Mouse (Mus musculus) cerebellum, adult 2 months (tissue): ENCODE data around the gene Kif4. TPM values are rescaled to one million over a fixed set of nuclear protein-coding genes. Genes with fewer than 3 reads are reported as not detected.

Experiments
- DNase-seq, 2 experiments: peaks; one replicate each; pipeline ENCODE4 v3.0.0; 2021
- H3K27ac ChIP-seq: fragments of 200-500 bp; 2 replicates; pipeline ENCODE4 v1.5.1; 2012; ENCODE audit warnings: low read length, control low read depth, inconsistent platforms; ENCODE audit not compliant: insufficient read depth
- H3K27me3 ChIP-seq: fragments of 200-500 bp; 2 replicates; pipeline ENCODE4 v1.6.1; 2012; ENCODE audit warnings: inconsistent platforms, mild to moderate bottlenecking, low read length, moderate library complexity; ENCODE audit not compliant: control insufficient read depth, insufficient read depth
- H3K4me1 ChIP-seq: fragments of 200-500 bp; 2 replicates; pipeline ENCODE4 v1.6.1; 2011; ENCODE audit warnings: low read length; ENCODE audit not compliant: control insufficient read depth, insufficient read depth
- H3K4me3 ChIP-seq: fragments of 200-500 bp; replicated peaks from 2 replicates; pipeline ENCODE3; 2011; ENCODE audit warnings: mild to moderate bottlenecking, low read depth, low read length, control low read depth; ENCODE audit not compliant: insufficient read depth
- CTCF ChIP-seq: fragments of 200-500 bp; IDR thresholded peaks from 2 replicates; pipeline ENCODE4 v1.5.1; 2011; ENCODE audit warnings: low read depth, mild to moderate bottlenecking, control low read depth, low read length, moderate library complexity, borderline replicate concordance; ENCODE audit not compliant: insufficient read depth
- POLR2A ChIP-seq: fragments of 200-500 bp; IDR thresholded peaks from 2 replicates; pipeline ENCODE4 v1.6.1; 2011; ENCODE audit warnings: low read length, control low read depth, borderline replicate concordance; ENCODE audit not compliant: insufficient read depth
- WGBS: fragments of 180-500 bp; shearing (Covaris S2); methylation state at CpG from one replicate; pipeline ENCODE4 v1.1.7; 2018; 5-methylcytosine and 5-hydroxymethylcytosine counted together
- polyA plus RNA-seq: library from polyadenylated mRNA; depleted of rRNA; stranded (reverse); fragments of >200 nt; gene quantifications from 2 replicates; pipeline ENCODE4 v1.2.3, GENCODE M21; 2012; rRNA removed

The Kif4 gene
- polyA plus RNA-seq, 1 experiment: 0.26 TPM

GRCm38 (mm10) chrX:100774341-100774811 lies 148.8 kb downstream of the Kif4 start:
- no peak for TF ChIP-seq POLR2A
- peak; percentile 47; the same call in 1 of the 2 replicates for TF ChIP-seq CTCF
- H3K27me3 ChIP-seq: no peaks in the 10 kb centered on the region
- peak overlapping the region; percentile 26 for H3K4me3 ChIP-seq
- WGBS: 20% methylated on average over 23 of the region's 23 CpGs
- peak; percentile 40 to 59 for DNase-seq
- 0 out of 2 replicates have a peak, but pooled peaks cover 4% of the 10 kb centered on the region for H3K4me1 ChIP-seq
- no peak overlapping the region for H3K27ac ChIP-seq

GRCm38 (mm10) chrX:100775405-100775804 lies 149.9 kb downstream of the Kif4 start:
- no peak for DNase-seq
- H3K4me1 ChIP-seq: no peaks in the 10 kb centered on the region
- 81% methylated on average over 3 of the region's 3 CpGs for WGBS
- TF ChIP-seq POLR2A: no peak
- no peak for TF ChIP-seq CTCF
- H3K27ac ChIP-seq: no peak overlapping the region
- H3K4me3 ChIP-seq: no peak overlapping the region
- H3K27me3 ChIP-seq: no peaks in the 10 kb centered on the region

GRCm38 (mm10) chrX:100776494-100776893 lies 151.0 kb downstream of the Kif4 start:
- Histone ChIP-seq H3K4me3 (peak overlapping the region; percentile 68), H3K27me3 (no peaks in the 10 kb centered on the region), H3K27ac (peak overlapping the region; percentile 76), H3K4me1 (no peaks in the 10 kb centered on the region)
- DNase-seq: peak; percentile 66 to 71
- 12% methylated on average over 9 of the region's 9 CpGs for WGBS
- no peak for TF ChIP-seq POLR2A
- peak; percentile 59 for TF ChIP-seq CTCF

Other genes starting within 250 kb of the Kif4 start
- not detected in 2 replicates for gene Otud6a, start 196.7 kb upstream of the Kif4 start, polyA plus RNA-seq
- gene Awat2, start 183.0 kb upstream of the Kif4 start, polyA plus RNA-seq: 0.08 and 0.15 TPM in 2 replicates
- 47.7 and 51.8 TPM in 2 replicates for gene Igbp1, start 131.4 kb upstream of the Kif4 start, polyA plus RNA-seq
- gene Dgat2l6, start 100.9 kb upstream of the Kif4 start, polyA plus RNA-seq: not detected in 2 replicates
- not detected in 2 replicates for gene Awat1, start 53.5 kb upstream of the Kif4 start, polyA plus RNA-seq
- gene P2ry4, start 30.9 kb upstream of the Kif4 start, polyA plus RNA-seq: 0.03 and 0.08 TPM in 2 replicates
- gene Arr3, start 20.2 kb upstream of the Kif4 start, polyA plus RNA-seq: not detected in 2 replicates
- gene Pdzd11, start 831 bp downstream of the Kif4 start, polyA plus RNA-seq: 50.3 and 53.1 TPM in 2 replicates
- gene Gdpd2, start 104.1 kb downstream of the Kif4 start, polyA plus RNA-seq: 10.6 and 13.2 TPM in 2 replicates
- 48.5 and 50.1 TPM in 2 replicates for gene Dlg3, start 142.0 kb downstream of the Kif4 start, polyA plus RNA-seq